Mouse (Mus musculus) gastrocnemius, postnatal 36 days (tissue): ENCODE data around the gene Tmem123. TPM values are rescaled to one million over a fixed set of nuclear protein-coding genes. Genes with fewer than 3 reads are reported as not detected.
A peak's percentile ranks its signal among the peaks of the same experiment; 100 is the strongest.

ENCODE experiments used
- DNase-seq, 2 experiments: peaks; one replicate each; pipeline ENCODE4 v3.0.0; 2022
- intact Hi-C: fragments of 180-260 bp; cut with DNase I; formaldehyde crosslinking; loops from one replicate; pipeline ENCODE4 v1.15.1; 2025
- long read RNA-seq, 2 experiments: library from polyadenylated mRNA; stranded (forward); transcript quantifications; one replicate each; pipeline ENCODE4 v2.0.0; 2021
- total RNA-seq, 2 experiments: library from RNA; stranded (reverse); gene quantifications; 2 replicates each; pipeline ENCODE4 v1.2.3; 2021

Tmem123 gene
- 10 to 100 TPM; 17.2 to 21.2 TPM for total RNA-seq
- long read RNA-seq, experiment 1, transcript Tmem123-201 (5 exons, 2,907 nt) = major isoform, 27 of 29 reads
- long read RNA-seq, experiment 1, partial matches to known transcripts = 0 of 29 reads
- long read RNA-seq, experiment 1, other reads (novel, unspliced or antisense) = 2 of 29 reads
- long read RNA-seq, experiment 2, transcript Tmem123-201 (5 exons, 2,907 nt) = major isoform, 21 of 28 reads
- long read RNA-seq, experiment 2, partial matches to known transcripts = 6 of 28 reads
- long read RNA-seq, experiment 2, other reads (novel, unspliced or antisense) = 1 of 28 reads

DNA sequence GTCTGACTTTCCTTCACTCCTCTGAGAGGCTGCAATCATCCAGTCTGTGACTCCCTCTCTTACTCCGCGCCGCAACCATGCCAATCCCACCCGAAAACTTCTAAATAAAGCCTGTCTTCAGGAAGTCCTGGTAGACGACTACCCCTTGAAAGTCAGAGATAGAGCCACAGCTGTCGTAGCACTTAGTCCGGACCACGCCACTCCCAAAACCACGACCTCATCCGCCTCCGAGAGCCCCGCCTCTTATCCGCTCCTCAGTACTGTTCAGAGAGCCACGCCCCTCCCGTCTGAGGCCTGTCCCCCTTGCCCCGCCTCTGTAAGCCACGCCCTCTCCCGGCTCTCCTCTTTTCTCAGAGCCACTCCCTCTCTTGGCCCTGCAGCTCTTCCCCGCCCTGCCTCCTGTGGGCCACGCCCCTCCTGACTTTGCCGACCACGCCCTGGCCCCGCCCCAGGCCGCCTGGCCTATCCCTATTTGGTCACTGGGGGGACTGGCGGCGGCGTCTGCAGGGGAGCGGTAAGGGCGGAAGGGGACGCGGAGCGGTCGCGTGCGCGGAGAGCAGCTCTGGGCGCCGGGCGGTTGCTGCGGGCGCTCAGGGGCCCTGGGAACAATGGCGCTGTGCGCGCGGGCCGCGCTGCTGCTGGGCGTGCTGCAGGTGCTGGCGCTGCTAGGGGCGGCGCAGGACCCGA is at the start of gene Tmem123:
Gene Tmem123 (plus strand): TSS at position 428 of the 687 bp plus-strand sequence.
- intact Hi-C loops = loop anchor here (2.0 kb wide), 1 partner anchor 73 kb away; the partner anchor contains the start of gene Birc2
- peak; percentile 97 to 100 for DNase-seq

DNA sequence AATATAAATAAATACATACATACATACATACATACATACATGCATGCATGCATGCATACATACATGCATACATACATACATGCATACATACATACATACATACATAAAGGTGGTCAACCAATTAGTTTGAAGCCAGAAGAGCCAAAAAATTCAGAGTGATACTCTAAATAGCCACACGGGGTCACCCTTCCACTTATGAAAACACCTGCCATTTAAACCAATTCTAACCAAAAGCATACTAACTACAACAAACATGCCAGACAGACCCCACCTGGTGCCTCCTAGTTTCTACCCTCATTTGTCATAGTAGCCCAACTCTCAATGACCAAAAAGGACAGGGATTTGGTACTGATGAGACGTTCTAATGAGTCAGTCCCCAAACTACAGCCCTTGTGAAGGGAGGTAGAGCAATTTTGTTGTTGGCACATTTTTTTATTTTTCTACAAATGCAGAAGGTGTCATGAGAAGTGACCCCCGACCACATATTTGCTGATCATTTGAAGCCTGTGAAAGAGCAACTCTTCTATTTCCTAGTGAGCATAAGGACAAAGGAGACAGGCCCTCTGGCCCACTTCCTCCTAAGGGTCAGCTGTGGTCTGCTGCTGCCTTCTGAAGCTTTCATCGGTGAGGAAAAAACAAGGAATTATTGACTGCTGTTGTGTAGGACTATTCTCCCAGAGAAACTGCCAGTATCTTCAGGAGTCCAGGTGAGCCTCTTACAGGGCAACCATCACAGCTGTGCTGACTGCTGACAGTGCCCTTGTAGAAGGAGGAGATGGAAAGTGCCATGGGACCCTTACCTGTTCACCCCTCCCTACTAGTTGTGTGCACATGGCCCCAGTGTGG is 49.6 kb upstream of the Tmem123 start:
- DNase-seq = no peak
- intact Hi-C loops = loop anchor here (2.0 to 10.0 kb wide), 4 partner anchors 109 to 493 kb away; no protein-coding TSS in a partner anchor

GRCm38 (mm10) chr9:7714908-7715175 is 49.0 kb upstream of the Tmem123 start:
- no peak for DNase-seq
- intact Hi-C loops = loop anchor here (2.0 to 10.0 kb wide), 4 partner anchors 110 to 492 kb away; no protein-coding TSS in a partner anchor

DNA sequence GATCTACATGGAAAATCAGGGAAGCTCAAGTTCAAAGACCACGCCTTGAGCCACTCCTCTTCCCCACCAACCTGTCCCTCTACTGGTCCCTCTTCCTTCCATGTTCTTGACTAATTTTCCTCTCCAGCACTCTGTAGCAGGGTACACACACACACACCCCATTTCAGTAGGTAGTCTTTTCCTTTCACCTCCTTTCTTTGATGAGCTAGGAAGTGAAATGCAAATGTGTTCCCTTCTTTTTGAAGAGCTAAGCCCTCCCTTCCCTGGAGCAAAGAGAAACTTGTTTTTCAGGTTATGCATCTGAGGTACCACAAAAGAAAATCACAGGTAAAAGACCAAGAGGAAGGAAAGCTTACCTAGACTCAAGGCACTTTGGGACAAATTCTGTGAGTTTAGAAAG is 42.3 kb upstream of the Tmem123 start:
- intact Hi-C loops = no loop called here
- no peak for DNase-seq

- intact Hi-C loops = no loop called here
- DNase-seq = no peak
Measured at GRCm38 (mm10) chr9:7728997-7729396, 34.8 kb upstream of the Tmem123 start.

DNA sequence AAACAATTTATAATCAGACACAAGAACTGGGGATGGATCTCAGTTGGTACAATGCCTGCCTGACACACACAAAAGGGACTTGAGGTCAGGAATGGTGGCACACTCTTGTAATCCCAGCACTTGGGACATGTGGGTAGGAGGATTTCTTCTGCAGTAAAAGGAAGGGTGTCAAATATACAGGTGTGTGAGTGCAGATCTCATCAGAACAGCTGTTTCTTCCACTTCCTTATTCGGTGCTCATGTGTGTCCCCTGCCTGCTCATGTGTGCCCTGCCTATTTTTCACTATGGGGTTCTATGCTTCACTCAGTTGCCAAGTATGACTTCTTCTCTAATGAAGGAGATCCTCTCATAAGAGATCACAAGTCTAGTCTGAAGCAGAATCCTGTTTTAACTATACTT is 21.1 kb upstream of the Tmem123 start:
- no peak for DNase-seq
- intact Hi-C loops = no loop called here

GRCm38 (mm10) chr9:7744156-7744555 is 19.7 kb upstream of the Tmem123 start:
- intact Hi-C loops = no loop called here
- DNase-seq = no peak

GRCm38 (mm10) chr9:7748881-7749280 is 15.0 kb upstream of the Tmem123 start:
- intact Hi-C loops = no loop called here
- DNase-seq = no peak

DNA sequence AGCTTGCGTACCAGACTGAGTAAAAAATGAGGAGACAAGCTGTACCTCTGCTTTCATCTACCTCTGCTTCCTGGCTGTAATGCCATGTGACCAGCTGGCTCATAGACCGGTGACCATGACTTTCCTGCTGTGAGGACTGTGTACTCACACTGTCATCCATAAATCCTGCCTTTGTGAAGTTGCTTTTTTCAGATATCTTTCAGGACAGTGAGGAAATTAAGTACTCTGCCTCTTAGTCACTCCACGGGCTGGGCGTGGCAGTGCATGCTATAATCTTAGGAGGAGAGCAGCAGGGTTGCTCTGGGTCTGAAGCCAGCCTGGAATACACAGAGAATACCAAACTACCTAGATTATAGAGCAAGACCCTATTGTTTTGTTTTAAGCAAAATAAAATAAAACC is 14.3 kb upstream of the Tmem123 start:
- intact Hi-C loops = no loop called here
- DNase-seq = no peak

- no peak for DNase-seq
- intact Hi-C loops = no loop called here
Measured at GRCm38 (mm10) chr9:7755889-7756423, 7.9 kb upstream of the Tmem123 start.

GRCm38 (mm10) chr9:7761906-7762455 is 1.9 kb upstream of the Tmem123 start:
- DNase-seq = no peak
- intact Hi-C loops = no loop called here

GRCm38 (mm10) chr9:7762741-7763140 is 1.1 kb upstream of the Tmem123 start:
- DNase-seq = no peak
- intact Hi-C loops = no loop called here

- DNase-seq = peak; percentile 9 to 43
- intact Hi-C loops = loop anchor here (2.0 kb wide), 1 partner anchor 72 kb away; the partner anchor contains the start of gene Birc2
Measured at GRCm38 (mm10) chr9:7764463-7764871, 626 bp downstream of the Tmem123 start.

GRCm38 (mm10) chr9:7765236-7765635 is 1.4 kb downstream of the Tmem123 start:
- no peak for DNase-seq
- intact Hi-C loops = loop anchor here (2.0 kb wide), 1 partner anchor 72 kb away; the partner anchor contains the start of gene Birc2

GRCm38 (mm10) chr9:7766582-7766981 is 2.7 kb downstream of the Tmem123 start:
- intact Hi-C loops = no loop called here
- DNase-seq = no peak

DNA sequence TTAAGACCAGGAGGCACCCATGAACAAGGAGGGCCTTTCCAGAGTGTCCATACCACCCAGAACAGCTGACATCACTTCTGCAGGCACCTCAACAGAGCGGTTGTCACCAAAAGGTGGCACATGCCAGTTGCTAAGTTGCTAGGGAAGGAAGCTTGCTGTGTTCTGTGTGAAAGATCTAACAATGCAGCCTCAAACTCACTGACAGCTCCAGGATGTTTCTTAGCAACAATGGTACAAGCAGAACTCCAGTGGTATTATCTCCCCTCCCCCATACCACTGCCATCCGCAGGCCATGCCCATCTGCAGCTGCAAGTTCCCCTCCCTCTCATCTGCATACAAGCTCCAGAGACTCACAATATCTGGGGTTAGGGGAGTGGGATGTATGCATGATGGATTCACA is 3.7 kb downstream of the Tmem123 start:
- intact Hi-C loops = no loop called here

GRCm38 (mm10) chr9:7769081-7769480 is 5.2 kb downstream of the Tmem123 start:
- no peak for DNase-seq
- intact Hi-C loops = no loop called here

More for the DNA sequence above, 3.7 kb downstream of the Tmem123 start:
- DNase-seq = no peak

GRCm38 (mm10) chr9:7769491-7769890 is 5.7 kb downstream of the Tmem123 start:
- intact Hi-C loops = no loop called here

DNA sequence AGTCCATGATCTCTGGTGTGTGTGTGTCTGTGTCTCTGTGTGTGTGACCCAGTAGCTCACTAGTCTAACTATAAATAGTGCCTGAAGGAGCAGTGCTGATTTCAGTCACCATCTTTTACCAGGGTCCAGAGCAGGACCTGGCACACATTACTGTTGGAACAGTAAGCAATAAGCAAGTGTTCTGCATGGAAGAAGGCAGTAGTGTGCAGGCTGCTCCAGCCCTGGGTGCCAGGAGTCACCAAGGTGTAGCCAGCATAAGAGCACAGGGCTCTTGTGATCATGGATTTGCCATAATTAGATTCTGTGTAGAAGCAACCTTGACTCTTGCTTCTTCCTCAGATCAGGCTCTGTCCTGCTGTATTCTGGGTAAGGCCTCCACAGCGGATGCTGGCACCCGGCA is 8.5 kb downstream of the Tmem123 start:
- no peak for DNase-seq
- intact Hi-C loops = no loop called here

More at GRCm38 (mm10) chr9:7769491-7769890, 5.7 kb downstream of the Tmem123 start:
- no peak for DNase-seq

DNA sequence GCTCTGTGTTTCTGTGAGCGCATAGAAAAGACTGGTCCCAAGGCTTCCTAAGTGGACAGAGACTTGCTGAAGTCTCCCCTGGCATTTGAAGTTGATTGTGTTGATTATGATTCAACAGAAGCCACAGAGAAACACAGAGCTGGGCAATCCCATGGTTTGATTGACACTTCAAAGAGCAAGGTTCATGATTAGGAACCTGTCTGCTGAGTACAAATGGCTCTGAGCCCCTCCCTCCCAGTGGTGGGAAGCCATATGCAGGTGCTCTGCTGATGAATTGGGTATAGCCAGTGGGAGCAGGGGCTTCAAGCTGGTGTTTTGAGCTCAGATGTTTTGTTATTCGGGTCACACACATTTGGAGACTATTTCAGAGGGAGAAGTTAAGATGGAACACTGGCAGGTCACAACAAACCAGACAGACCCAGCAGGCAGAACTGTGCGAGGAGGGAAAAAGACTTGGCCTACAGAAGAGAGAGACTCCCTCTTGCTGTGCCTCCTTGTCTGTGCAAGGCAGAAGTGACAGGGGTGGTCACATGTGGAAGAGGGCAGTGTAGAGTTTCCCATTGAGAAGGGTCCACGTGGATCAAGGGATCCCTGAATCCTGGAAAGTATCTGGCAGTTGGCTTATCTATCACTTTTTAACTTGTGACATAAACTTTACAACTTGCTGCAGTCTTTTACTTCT is 9.1 kb downstream of the Tmem123 start:
- intact Hi-C loops = no loop called here
- DNase-seq = no peak
